Mouse (Mus musculus) lung, postnatal 0 days (tissue): ENCODE measurements around the gene Rassf8.

Source experiments
- CTCF ChIP-seq: IDR thresholded peaks from 2 replicates; pipeline ENCODE4 v1.5.1; 2016; ENCODE audit warnings: antibody characterized with exemption, mild to moderate bottlenecking
- EP300 ChIP-seq: IDR thresholded peaks from 2 replicates; pipeline ENCODE4 v1.6.1; 2016; ENCODE audit warnings: antibody characterized with exemption, mild to moderate bottlenecking, control low read depth

DNA sequence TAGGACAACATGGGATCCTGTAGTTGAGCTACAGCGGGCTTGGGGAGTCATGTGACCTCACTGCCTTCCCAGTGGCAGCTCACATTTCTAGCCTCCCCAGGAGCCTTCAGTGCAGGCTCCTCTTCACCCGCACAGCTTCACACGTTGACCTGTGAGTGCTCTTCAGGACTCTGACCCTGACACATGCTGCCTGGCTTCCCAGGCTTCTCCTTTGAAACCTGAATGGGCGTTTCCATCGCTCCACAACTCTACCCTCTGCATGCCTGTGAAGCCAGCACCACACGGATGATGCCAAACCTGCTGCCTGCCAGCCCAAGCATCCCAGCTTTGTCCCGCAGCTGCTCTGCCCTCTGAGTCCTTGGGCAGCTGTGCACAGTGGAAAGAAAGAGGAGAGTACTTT is 63.0 kb downstream of the Rassf8 start:
- TF ChIP-seq CTCF (no peak), EP300 (no peak)
